Mouse (Mus musculus): ENCODE results near the gene Slc23a4. TPM values are rescaled to one million over a fixed set of nuclear protein-coding genes. Genes with fewer than 3 reads are reported as not detected.

The Slc23a4 gene
- total RNA-seq, 2 experiments from 2014 or later: 1.3 to 1.9 TPM

DNA sequence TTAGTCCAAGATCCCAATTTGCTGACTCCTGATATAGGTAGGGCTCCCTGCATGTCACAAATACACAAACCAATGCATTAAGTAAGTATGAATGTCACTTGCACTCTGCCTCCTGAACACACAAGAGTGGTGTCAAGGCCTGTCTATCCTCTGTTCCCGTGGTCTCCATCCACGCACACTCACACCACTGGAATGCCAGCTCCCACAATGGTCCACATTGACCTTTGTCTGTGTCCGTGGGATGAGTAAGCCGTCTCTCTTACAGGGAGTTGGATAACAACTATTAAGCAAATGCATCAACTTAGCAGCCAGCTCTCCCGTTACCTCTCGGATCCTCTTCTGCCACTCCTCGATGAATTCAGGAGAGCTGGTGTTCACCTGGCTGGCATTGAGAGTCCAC is 29.1 kb downstream of the Slc23a4 start:
- DNase-seq (ENCODE audit: low spot score in 2 of 2): no peak

DNA sequence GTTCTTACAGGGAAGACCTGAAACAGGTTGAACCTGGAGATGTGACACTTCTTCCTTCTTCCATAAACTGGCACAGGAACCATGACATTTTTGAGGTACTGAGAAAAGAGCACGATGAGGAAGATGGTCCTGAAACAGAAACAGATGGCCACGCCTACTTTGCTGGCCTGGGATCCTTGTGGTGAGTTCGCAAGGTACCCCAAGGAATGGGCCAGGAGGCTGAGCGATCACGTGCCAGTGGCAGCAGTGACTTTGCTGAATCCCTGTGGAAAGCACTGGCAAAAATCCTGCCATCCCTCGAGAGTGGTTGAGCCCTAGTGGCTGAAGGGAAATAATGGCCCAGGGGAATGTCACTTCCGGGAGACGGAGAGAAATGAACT is 32.4 kb downstream of the Slc23a4 start:
- no peak for DNase-seq (ENCODE audit: low spot score in 2 of 2)

DNA sequence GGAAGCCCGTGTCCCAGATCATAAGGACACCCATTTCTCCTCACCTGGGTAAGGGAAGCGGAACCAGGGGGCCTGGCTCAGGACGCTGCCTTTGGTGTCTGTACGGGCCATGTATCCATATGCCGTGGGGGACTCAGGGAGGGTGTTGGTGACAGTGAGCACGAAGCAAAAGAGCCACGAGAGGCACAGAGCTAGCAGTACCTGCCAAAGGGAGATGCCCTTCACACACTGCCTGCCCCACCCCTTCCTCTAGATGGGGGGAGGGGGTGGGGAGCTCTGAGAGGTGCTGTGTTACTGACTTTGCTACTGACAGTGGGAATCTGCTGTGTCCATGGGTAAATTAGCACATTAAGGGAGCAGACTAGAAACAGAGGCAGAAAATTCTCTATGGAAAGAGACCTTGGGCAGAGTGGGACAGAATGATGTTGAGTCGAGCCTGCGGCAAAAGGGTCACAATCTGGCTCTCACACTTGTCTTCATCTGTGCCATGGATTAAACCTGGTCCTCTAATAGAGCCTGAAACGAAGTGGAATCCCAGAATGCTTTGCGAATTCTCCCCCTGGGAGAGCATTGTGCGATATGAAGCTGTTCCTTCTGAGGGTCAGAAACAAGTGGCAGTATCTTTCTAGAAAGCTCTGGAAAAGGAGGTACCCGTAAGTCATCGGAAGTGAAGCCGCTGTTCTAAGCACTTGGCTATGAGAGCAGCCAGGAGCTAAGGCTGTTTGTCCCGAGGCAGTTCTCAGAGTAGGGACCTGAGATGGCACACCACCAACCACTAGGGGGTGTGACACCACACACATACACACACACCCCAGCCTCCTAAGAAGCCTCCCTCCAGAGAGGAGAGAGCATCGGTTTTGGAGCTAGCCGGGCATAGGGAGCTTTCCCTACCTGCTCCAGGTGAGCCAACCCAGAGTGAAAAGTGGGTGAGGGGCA is 33.0 kb downstream of the Slc23a4 start:
- peak in 1 of 2 experiments; percentile 24 for DNase-seq (ENCODE audit: low spot score in 2 of 2)

DNA sequence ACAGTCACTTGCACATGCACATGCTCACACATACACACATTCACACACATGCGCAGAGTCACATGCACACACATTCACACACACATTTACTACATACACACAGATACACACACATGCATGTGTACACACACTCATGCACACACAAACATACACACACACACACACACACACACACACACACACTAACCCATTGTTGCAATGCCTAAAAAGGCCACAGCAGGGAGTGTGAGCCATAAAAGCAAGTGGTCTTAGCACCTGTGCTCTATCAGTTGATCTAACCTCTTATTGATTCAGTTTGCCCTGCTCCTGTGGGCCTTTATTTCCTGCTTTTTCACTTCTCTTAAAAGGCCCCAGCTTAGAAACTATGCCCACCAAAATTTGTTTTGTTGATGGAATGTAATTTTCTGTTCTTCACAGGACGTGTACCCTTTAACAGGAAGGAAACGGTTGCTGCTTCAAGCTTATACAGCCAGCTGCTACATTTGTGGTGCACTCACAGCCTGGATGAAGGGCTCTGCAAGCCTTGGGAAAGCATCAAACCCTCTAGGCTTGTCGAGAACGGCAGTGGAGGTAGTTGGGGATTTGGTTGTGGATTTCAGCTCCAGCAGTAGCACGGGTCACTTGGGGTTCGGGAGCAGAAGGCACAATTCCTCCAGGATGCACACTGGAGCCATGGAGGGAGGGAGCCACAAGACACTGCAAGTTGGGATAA is 36.1 kb downstream of the Slc23a4 start:
- DNase-seq (ENCODE audit: low spot score in 2 of 2): no peak

DNA sequence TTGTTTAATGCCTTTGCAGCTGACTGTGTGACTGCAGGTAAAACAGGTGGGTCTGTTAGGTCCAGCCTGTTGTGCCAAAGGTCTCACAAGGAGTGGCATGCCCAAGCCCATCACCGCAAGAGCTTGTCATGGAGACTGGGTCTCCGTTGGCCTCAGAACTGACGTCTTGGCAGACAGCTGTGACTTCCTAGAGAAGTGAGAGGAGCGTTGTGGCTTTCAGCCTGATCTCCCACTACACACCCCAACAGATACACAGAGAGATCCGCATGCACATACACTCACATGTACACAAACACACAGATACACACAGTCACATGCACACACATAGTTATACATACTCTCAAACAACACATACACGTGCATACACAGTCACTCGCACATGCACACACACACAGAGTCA is 36.7 kb downstream of the Slc23a4 start:
- no peak for DNase-seq (ENCODE audit: low spot score in 2 of 2)

DNA sequence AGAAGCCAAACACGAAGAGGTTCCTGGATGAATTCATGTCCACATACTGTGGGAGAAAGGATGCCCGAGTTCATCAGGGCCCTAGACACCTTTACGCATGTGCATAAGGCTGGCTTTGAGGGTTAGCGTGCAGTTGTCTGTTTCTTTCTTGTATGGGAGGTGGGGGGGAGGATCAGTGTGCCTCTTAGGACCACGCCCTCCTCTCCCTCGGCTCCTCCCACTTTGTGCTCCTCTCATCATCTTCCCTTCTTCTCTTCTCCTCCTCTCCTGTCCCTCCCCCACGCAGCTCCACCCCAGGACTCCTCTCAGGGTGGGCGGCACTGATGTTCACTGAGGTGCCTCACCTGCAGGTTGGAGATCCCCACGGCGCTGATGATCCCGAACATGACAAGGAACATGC is 39.7 kb downstream of the Slc23a4 start:
- peak; percentile 12 to 16 for DNase-seq (ENCODE audit: low spot score in 2 of 2)

DNA sequence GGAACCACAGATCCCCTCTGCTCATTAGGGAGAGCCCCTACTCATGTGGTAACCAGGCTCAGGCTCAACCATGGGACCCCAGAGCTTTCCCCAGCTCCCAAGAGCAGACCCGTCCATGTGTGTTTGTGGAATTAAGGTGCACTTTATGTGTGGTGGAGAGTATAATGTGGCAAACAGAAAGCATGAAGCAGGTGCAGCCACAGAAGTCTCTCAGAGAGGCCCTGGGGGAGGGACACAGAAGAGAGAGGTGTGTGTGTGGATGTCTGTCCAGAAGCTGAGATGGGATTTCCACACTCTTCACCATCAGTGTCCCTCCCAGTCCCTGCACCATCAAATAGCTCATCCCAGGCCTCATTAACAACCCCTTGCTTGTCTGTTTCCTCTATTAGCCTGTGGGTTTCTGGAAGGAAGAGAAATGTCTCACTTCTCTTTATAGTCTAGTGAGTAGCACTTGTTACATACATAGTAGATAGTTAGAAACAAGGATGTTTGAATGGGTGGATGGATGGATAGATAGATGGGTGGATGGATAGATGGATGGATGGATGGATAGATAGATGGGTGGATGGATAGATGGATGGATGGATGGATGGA is 41.6 kb downstream of the Slc23a4 start:
- no peak for DNase-seq (ENCODE audit: low spot score in 2 of 2)

DNA sequence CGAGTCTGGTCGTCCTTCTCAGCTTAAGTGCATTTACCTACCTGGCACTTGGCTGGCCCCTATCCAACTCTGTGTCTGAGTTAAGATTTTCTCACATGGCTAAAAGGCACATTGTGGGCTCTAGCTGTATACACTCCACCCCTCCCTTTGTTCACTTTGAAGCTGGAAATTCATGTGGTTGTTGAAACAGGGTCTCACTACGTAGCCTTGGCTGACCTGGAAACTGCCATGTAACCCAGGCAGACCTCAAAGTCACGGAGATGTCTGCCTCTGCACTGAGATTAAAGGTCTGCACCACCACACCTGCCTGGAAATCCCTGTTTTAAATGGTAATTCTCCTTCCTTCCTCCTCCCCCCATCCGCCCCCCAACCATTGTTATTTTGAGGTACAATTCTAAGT is 44.7 kb downstream of the Slc23a4 start:
- no peak for DNase-seq (ENCODE audit: low spot score in 2 of 2)

DNA sequence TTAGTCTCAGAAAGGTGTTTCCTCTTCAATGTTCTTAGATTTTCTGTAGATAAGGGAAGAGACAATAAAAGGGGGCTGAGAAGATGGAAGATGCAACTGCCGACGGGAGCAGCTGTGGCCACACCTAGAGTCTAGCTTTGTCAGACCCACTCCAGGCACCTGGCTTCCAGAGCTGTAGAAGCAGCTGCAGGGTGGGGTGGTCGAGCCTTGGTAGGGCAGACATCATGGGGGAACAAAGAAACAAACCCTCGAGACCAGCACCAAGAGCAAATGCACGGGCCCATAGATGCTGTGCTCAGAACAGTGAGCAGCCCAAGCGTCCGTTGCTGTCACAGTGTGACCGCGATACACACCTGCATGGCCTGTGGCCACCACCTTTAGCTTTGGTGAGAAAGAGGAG is 45.8 kb downstream of the Slc23a4 start:
- no peak for DNase-seq (ENCODE audit: low spot score in 2 of 2)

DNA sequence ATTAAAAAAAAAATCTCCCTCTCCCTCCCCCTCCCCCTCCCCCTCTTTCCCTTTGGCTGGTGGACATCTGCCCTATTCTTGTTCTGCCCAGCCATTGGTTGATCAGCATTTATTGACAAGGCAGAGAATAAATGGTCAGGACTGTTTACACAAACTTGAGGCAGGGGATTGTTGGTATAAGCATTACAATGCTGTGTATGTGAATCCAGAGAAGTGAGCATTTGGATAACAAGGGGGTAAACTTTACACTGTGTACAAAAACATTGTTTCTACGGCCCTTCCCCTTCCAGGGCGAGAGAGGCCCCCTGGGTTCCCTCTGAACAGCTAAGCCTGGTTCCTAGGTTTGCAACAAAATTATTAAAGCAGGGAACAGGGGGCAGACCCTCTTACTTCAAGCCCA is 46.7 kb downstream of the Slc23a4 start:
- DNase-seq (ENCODE audit: low spot score in 2 of 2): no peak

DNA sequence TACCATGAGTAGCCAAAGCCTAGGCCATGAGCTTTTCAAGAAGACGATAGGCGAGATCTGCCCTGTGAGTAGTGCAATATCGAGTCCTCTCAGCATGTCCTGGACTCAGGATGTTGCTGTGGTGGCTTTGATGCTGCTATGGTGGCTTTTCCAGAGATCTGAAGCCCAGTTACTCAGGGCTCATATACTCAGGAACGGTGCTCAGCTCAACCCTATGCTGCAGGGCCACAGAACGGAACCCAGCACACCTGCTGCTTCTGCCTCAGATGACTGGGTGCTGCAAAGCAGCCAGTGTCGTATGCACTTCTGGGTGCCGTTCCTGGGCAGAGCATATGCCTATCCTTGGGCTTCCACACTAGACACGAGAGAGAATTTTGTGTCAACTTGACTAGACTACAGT is 48.8 kb downstream of the Slc23a4 start:
- no peak for DNase-seq (ENCODE audit: low spot score in 2 of 2)

DNA sequence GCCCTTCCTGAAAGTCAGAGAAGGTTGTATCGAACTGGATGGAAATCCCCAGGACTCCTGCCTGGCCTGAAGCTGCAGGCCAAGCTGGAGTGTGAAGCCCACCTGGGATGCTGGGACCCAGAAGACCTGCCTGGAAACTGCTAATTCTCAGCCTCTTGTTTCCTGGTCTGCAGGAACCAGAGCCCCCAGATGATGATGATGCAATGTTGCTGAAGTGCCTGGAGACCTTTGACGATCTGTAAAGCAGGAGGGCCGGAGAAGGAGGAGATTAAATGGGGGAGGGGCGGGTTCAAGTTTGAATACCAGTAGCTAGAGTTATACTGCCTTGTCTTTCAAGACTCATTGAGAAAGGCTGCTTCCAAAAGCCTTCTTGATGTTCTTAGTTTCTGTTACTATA is 49.3 kb downstream of the Slc23a4 start:
- no peak for DNase-seq (ENCODE audit: low spot score in 2 of 2)

DNA sequence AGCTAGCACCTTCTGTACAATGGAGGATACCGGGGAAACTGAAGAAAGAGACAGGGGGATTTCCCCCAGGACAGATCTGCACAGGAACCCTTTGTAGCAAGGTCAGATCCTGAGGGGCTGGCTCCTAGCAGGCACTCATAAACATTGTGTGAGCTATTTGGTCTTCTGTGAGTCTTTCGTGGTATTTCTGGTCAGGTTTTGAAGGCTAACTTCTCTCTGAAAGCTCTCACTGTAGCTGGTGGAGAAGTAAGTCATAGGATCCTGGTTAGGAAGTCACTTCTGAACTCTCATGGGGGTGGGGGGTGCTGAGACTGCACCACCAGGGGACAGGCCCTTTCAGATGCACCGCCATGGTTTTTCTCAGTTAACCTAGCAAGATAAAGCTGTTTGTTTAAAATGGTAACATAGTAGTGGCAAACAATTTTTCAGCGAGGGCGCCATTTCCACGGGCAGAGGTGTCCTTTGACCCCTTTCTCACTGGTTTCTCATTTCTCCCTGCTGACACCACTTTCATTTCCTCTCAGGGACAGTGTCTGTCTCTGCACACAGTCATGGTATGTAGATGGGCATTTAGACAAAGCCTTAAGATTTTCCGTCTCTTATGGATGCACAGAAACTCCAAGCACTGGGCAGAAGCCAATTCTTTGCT is 49.8 kb downstream of the Slc23a4 start:
- no peak for DNase-seq (ENCODE audit: low spot score in 2 of 2)

DNA sequence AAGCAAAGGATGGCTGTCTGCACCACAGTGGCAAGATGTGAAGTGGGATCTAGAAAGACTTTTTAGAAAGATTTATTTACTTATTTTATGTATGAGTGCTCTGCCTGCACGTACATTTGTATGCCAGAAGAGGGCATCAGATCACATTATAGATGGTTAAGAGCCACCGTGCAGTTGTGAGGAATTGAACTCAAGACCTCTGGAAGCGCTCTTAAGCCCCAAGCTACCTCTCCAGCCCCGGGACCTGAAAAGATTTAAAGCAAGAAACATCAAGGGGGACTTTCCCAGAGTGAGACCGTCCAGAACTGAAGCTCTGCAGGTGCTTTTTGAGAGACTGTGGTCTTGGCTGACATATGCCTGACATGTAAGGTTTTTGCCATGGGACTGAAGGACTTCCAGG is 51.5 kb downstream of the Slc23a4 start:
- no peak for DNase-seq (ENCODE audit: low spot score in 2 of 2)

DNA sequence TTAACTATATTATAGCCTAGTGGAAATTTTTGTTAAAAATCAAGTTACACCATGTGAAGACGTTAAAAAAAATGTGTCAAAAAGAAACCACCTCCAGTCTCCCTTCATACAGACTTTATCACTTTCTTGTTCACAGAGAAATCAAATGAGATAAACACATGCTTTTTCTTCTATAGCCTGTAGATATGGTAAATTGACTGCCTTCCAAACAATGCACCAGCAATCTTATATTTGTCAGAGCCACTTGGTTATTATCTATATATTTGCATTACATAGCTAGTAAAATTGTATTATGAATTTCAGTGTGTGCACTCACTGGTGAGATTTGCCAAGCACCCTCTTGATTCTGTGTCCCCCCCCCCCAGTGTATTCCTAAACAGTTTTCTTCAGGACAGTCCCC is 55.6 kb downstream of the Slc23a4 start:
- no peak for DNase-seq (ENCODE audit: low spot score in 2 of 2)

DNA sequence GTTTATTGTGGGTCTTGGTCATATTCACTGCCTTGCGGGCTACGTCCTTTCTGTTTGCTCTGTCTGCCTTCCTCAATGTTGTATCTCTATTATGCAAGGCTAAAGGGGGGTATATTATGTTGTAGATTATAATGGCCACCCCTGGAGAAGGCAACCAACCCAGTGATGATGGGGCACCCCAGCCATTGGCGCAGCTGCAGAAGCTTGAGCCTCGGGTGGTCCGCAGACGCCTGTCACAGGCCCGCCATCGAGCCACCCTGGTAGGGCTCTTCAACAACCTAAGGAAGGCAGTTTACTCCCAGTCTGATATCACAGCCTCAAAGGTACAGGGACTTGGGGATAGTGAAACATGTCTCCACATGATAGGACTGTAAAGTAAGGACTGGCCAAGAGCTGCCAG is 60.6 kb downstream of the Slc23a4 start:
- no peak for DNase-seq (ENCODE audit: low spot score in 2 of 2)

DNA sequence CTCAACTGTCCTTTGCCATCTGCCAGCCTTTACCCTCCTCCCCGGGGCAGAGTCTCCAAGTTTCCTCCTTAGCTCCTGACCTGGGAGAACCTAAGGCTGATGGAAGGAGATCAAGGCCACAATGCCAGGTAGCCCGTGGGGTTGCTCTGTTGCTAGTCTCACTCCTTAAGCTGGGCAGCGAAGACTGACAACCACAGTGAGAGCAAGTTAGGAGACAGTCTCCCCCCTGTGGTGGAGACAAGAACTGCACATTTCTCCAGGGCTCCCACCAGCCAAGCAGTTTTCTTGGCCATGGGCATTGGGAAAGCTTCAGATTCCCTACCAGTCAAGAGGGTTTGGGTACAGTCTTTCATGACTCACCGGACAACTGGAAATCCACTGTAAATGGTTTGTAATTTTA is 61.0 kb downstream of the Slc23a4 start:
- peak; percentile 79 to 80 for DNase-seq (ENCODE audit: low spot score in 2 of 2)

DNA sequence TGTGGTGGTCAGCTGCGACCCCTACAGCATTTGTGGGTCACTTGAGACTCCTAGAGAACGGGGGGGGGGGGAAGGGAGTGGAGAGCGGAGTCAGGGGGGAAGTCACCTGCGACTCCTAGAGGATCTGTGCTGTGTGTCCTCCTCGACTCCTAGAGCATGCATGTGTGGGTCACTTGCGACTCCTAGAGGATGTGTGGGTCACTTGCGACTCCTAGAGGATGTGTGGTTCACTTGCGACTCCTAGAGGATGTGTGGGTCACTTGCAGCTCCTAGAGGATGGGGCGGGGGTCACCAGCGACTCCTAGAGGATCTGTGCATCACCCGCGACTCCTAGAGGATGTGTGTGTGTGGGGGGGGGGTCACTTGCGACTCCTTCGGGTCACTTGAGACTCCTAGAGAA is 66.3 kb downstream of the Slc23a4 start:
- DNase-seq (ENCODE audit: low spot score in 2 of 2): peak in 1 of 2 experiments; percentile 22

DNA sequence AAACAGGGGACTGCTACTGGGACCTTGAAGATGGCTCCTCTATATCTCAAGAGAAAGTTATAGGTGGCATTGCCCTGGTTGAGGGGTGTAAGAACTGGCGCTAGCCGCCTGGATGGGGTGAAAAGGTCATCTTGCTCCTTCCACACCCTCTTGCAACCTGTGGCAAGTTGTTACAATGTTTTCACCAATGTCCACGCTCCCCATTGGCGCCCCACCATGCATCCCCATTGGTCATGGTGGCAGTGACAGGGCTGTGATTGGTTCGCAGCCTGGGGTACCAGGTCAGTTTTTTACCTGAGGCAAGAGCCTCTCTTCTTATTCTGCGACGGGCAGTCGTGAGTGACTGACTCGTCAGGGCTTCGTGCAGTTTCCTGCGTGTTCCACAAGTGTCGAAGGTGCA is 67.6 kb downstream of the Slc23a4 start:
- DNase-seq (ENCODE audit: low spot score in 2 of 2): no peak

DNA sequence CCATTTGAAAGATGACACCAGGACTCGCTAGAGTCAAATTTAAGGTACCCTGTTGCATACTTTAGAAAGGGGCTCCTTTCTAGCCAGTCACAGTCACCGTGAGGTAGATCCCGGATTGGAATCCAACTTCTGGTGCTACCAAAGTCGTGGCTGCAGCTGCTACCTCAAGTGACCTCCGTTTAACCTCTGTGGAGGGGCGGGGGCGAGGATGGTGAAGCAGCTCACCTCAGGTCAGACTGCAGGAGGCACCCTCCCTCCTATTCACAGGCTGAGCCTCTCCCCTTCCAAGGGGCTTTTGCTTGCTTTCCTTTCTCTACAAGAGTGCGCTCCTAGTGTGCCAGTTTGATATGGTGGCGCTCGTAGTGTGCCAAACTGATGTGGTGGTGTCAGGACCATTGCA is 68.2 kb downstream of the Slc23a4 start, which contains the start of gene Stra8:
TSS of gene Stra8 (plus strand) at position 208 of the 400 bp plus-strand sequence.
- no peak for DNase-seq (ENCODE audit: low spot score in 2 of 2)

DNA sequence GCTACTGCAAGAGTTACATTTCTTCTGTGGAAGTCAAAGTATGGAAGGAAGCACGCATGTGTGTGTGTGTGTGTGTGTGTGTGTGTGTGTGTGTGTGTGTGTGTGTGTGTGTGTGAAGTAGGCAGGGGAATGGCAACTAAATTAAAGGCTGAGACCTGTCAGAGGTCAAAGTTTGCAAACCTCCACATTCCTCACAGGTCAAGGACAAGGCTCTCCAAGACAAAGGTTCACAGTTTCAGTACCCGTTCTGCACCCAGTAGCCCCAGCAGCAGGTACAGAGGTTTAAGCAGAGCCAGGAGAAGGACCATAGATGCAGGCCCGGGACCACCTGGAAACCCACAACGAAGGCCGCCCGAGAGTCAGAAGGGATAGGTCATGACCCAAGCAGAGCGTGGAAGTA is 69.1 kb downstream of the Slc23a4 start:
- DNase-seq (ENCODE audit: low spot score in 2 of 2): no peak

DNA sequence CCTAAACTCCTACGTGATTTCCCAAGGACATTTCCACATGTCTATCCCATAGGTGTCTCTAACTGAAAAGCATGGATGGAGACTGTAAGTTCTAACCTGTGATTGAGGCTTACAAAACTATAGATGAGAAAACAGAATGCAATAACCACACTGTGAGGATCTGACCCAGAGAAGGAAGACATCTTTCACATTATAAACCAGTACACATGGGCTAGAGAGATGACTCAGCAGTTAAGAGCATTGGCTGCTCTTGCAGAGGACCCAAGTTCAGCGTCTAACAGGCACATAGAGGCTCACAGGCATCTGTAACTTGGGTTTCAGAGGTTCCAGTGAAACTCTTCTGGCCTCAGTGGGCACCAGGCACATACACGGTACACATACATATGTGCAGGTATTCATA is 73.7 kb downstream of the Slc23a4 start:
- DNase-seq (ENCODE audit: low spot score in 2 of 2): no peak

Measured in layer of hippocampus, postnatal 10 days (tissue).